Mouse (Mus musculus): ENCODE measurements around the gene Frmd8. TPM values are rescaled to one million over a fixed set of nuclear protein-coding genes. Genes with fewer than 3 reads are reported as not detected.

Gene Frmd8
- total and polyA plus RNA-seq, 3 experiments: 22.8 to 34.4 TPM; not detected in 1

DNA sequence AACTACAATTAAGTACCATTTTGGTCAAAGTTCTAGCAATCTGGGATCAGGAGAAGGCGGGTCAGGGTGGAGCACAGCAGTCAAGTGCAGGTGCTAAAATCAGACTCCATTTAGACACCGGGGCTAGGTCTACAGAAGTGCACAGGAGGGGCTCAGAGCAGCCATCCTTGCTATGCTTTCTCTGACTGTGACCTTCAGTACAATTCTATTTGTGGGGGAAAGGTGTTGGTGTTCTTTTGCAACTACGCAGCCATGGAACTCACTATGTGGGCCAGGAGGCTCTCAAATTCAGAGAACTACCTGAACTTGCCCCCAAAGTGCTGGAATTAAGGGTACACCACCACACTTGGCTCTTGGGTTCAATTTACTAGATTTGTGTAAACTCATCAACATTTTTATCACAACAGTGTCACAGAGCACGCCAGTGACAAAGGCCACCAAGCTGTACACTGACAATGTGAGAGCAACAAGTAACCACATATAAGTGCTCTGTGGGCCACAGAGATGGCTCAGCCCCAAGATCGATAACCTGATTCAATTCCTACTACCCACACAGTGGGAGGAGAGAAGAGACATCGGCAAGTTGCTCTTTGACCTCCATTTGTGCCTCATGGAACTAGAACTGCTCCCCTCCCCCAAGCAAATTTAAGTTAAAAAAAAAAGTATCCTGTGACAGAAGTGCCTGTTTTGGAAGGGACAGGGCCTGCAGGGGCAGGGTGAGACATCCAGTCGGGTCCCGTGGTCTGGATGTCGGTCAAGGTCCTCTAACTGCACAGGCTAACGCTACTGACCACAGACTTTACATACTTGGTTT lies 41.6 kb downstream of the Frmd8 start:
- no peak overlapping the region for H3K4me3 ChIP-seq (ENCODE audit: control insufficient read depth in 1 of 2, insufficient read depth in 1 of 2, low read depth in 2 of 2, low read length in 2 of 2)
- H3K27me3 ChIP-seq (ENCODE audit: control insufficient read depth in 1 of 2, insufficient read depth in 2 of 2, low read length in 2 of 2): no peaks in the 10 kb centered on the region
- H3K36me3 ChIP-seq (ENCODE audit: control insufficient read depth in 1 of 2, insufficient read depth in 2 of 2, low read length in 2 of 2): peaks cover 0 to 6% of the 10 kb centered on the region in 2 experiments; a peak in 1 of 4 replicates
- peaks cover 0 to 6% of the 10 kb centered on the region in 2 experiments; a peak in 2 of 4 replicates for H3K4me1 ChIP-seq (ENCODE audit: control insufficient read depth in 1 of 2, insufficient read depth in 2 of 2, low read length in 2 of 2)
- H3K79me2 ChIP-seq (ENCODE audit: control insufficient read depth, insufficient read depth, low read length, poor library complexity): no peaks in the 10 kb centered on the region
- TF ChIP-seq NELFE (IDR thresholded peaks at IDR 0.05; ENCODE audit: low read depth, low read length) (no peak), RCOR1 (IDR thresholded peaks at IDR 0.05; ENCODE audit: low read depth, low read length) (no peak), JUND (IDR thresholded peaks at IDR 0.05; ENCODE audit: low read depth, low read length) (no peak), USF1 (IDR thresholded peaks at IDR 0.05; ENCODE audit: low read depth, low read length) (no peak), SIN3A (IDR thresholded peaks at IDR 0.05; ENCODE audit: low read length) (no peak), MAZ (IDR thresholded peaks at IDR 0.05; ENCODE audit: low read depth, low read length) (no peak), MYC (IDR thresholded peaks at IDR 0.05; ENCODE audit: low read depth, low read length) (no peak), BHLHE40 (IDR thresholded peaks at IDR 0.05; ENCODE audit: borderline replicate concordance, low read depth, low read length) (no peak), MAFK (IDR thresholded peaks at IDR 0.05; ENCODE audit: borderline replicate concordance, low read depth, low read length) (no peak), TCF12 (IDR thresholded peaks at IDR 0.05; ENCODE audit: low read depth, low read length) (no peak), HCFC1 (IDR thresholded peaks at IDR 0.05; ENCODE audit: low read depth, low read length) (no peak)
- no peak overlapping the region for H3K9ac ChIP-seq (ENCODE audit: control insufficient read depth, low read depth, low read length, poor library complexity, severe bottlenecking)
- no peak for DNase-seq (ENCODE audit: low read depth, low spot score)
- H3K9me3 ChIP-seq (replicated peaks; ENCODE audit: insufficient read depth, low read length): no peaks in the 10 kb centered on the region
- no peak overlapping the region for H3K27ac ChIP-seq (ENCODE audit: control insufficient read depth, low read depth, low read length)

DNA sequence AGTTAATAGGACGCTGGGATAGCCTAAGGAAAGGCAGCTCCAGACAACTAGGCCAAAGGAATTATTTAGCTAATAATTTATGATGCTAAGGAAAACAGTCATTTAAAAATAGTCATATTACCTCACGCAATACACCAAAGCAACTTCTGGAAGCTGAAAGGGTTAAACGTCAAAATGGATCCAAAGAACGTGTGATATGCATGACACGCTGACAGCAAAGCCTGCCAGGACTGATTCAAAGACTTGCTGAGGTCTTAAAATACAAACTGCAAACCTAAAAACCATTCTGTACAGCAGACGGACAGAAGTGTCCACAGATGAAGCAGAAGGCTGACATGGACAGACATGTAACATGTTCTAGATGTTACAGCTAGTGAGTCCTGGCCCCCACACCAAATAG lies 42.7 kb downstream of the Frmd8 start:
- no peak for DNase-seq (ENCODE audit: low read depth, low spot score)
- Histone ChIP-seq H3K9ac (ENCODE audit: control insufficient read depth, low read depth, low read length, poor library complexity, severe bottlenecking) (no peak overlapping the region), H3K4me1 (ENCODE audit: control insufficient read depth in 1 of 2, insufficient read depth in 2 of 2, low read length in 2 of 2) (peaks cover 0 to 6% of the 10 kb centered on the region in 2 experiments; a peak in 2 of 4 replicates), H3K9me3 (replicated peaks; ENCODE audit: insufficient read depth, low read length) (no peaks in the 10 kb centered on the region), H3K36me3 (ENCODE audit: control insufficient read depth in 1 of 2, insufficient read depth in 2 of 2, low read length in 2 of 2) (peaks cover 0 to 6% of the 10 kb centered on the region in 2 experiments; a peak in 1 of 4 replicates), H3K79me2 (ENCODE audit: control insufficient read depth, insufficient read depth, low read length, poor library complexity) (no peaks in the 10 kb centered on the region), H3K27me3 (ENCODE audit: control insufficient read depth in 1 of 2, insufficient read depth in 2 of 2, low read length in 2 of 2) (no peaks in the 10 kb centered on the region), H3K27ac (ENCODE audit: control insufficient read depth, low read depth, low read length) (no peak overlapping the region), H3K4me3 (ENCODE audit: control insufficient read depth in 1 of 2, insufficient read depth in 1 of 2, low read depth in 2 of 2, low read length in 2 of 2) (no peak overlapping the region)
- TF ChIP-seq NELFE (IDR thresholded peaks at IDR 0.05; ENCODE audit: low read depth, low read length): no peak
- no peak for TF ChIP-seq POLR2AphosphoS2 (IDR thresholded peaks at IDR 0.05; ENCODE audit: low read length)
- no peak for TF ChIP-seq SMC3 (IDR thresholded peaks at IDR 0.05; ENCODE audit: low read depth, low read length)
- TF ChIP-seq ZKSCAN1 (IDR thresholded peaks at IDR 0.05; ENCODE audit: low read depth, low read length): no peak
- no peak for TF ChIP-seq BHLHE40 (IDR thresholded peaks at IDR 0.05; ENCODE audit: borderline replicate concordance, low read depth, low read length)
- no peak for TF ChIP-seq JUND (IDR thresholded peaks at IDR 0.05; ENCODE audit: low read depth, low read length)
- TF ChIP-seq MYC (IDR thresholded peaks at IDR 0.05; ENCODE audit: low read depth, low read length): no peak
- no peak for TF ChIP-seq USF1 (IDR thresholded peaks at IDR 0.05; ENCODE audit: low read depth, low read length)
- TF ChIP-seq USF2 (IDR thresholded peaks at IDR 0.05; ENCODE audit: borderline replicate concordance in 1 of 2, insufficient read depth in 1 of 2, low read depth in 1 of 2, low read length in 2 of 2): no peak
- TF ChIP-seq SIN3A (IDR thresholded peaks at IDR 0.05; ENCODE audit: low read length): no peak
- no peak for TF ChIP-seq MAX (IDR thresholded peaks at IDR 0.05; ENCODE audit: low read length)
- TF ChIP-seq ZC3H11A (IDR thresholded peaks at IDR 0.05; ENCODE audit: low read depth, low read length): no peak
- no peak for TF ChIP-seq ZNF384 (IDR thresholded peaks at IDR 0.05; ENCODE audit: low read depth, low read length)
- TF ChIP-seq TBP (IDR thresholded peaks at IDR 0.05; ENCODE audit: low read depth, low read length): no peak
- no peak for TF ChIP-seq ETS1 (IDR thresholded peaks at IDR 0.05; ENCODE audit: low read depth, low read length)
- no peak for TF ChIP-seq GABPA (IDR thresholded peaks at IDR 0.05; ENCODE audit: low read depth, low read length)
- no peak for TF ChIP-seq RCOR1 (IDR thresholded peaks at IDR 0.05; ENCODE audit: low read depth, low read length)
- no peak for TF ChIP-seq MYB (IDR thresholded peaks at IDR 0.05; ENCODE audit: low read depth, low read length)
